Mouse (Mus musculus) myocyte (in vitro differentiated cells): Measurements from ENCODE around the gene Wfdc11. TPM values are rescaled to one million over a fixed set of nuclear protein-coding genes. Genes with fewer than 3 reads are reported as not detected.

ENCODE experiments used
- H3K27me3 ChIP-seq: one replicate; pipeline ENCODE4 v1.6.1; 2011; ENCODE audit not compliant: control insufficient read depth, insufficient read depth, insufficient read length
- H3K36me3 ChIP-seq: one replicate; pipeline ENCODE4 v1.6.1; 2011; ENCODE audit not compliant: control insufficient read depth, insufficient read depth
- H3K4me2 ChIP-seq: one replicate; pipeline ENCODE4 v1.6.1; 2011; ENCODE audit warnings: low read depth, control low read depth
- H3K4me3 ChIP-seq: one replicate; pipeline ENCODE4 v1.5.1; 2011; ENCODE audit warnings: mild to moderate bottlenecking, control low read depth, moderate library complexity
- H3K79me2 ChIP-seq: one replicate; pipeline ENCODE4 v1.6.1; 2011; ENCODE audit not compliant: control insufficient read depth, insufficient read depth
- H3ac ChIP-seq: one replicate; pipeline ENCODE4 v1.6.1; 2011; ENCODE audit not compliant: control insufficient read depth, insufficient read length
- CEBPB ChIP-seq: IDR thresholded peaks from 2 replicates; pipeline ENCODE4 v1.6.1; 2011; ENCODE audit warnings: mild to moderate bottlenecking, moderate library complexity; ENCODE audit not compliant: poor library complexity, insufficient read depth, severe bottlenecking
- E2F4 ChIP-seq: IDR thresholded peaks from one replicate; pipeline ENCODE4 v1.6.1; 2011; ENCODE audit warnings: mild to moderate bottlenecking, control low read depth, moderate library complexity; ENCODE audit not compliant: insufficient read depth
- MAX ChIP-seq: IDR thresholded peaks from one replicate; pipeline ENCODE4 v1.6.1; 2011; ENCODE audit warnings: low read depth, mild to moderate bottlenecking, control low read depth
- MYOD1 ChIP-seq, 3 experiments: IDR thresholded peaks; one replicate each; pipeline ENCODE4 v1.6.1; 2011; ENCODE audit warnings: control low read depth in 2 of 3, low read depth in 2 of 3, mild to moderate bottlenecking in 2 of 3, moderate library complexity in 1 of 3; ENCODE audit not compliant: insufficient read length in 2 of 3, control insufficient read depth in 1 of 3
- MYOG ChIP-seq, 3 experiments: IDR thresholded peaks; one replicate each; pipeline ENCODE4 v1.6.1; 2011; ENCODE audit warnings: control low read depth in 2 of 3, low read depth in 2 of 3, mild to moderate bottlenecking in 2 of 3; ENCODE audit not compliant: insufficient read length in 2 of 3, control insufficient read depth in 1 of 3, insufficient read depth in 1 of 3
- POLR2A ChIP-seq: IDR thresholded peaks from one replicate; pipeline ENCODE4 v1.6.1; 2011; ENCODE audit warnings: low read depth, mild to moderate bottlenecking, control low read depth, moderate library complexity; ENCODE audit not compliant: insufficient read length
- POLR2AphosphoS2 ChIP-seq: IDR thresholded peaks from one replicate; pipeline ENCODE4 v1.6.1; 2011; ENCODE audit warnings: low read depth, control low read depth; ENCODE audit not compliant: insufficient read length
- REST ChIP-seq: IDR thresholded peaks from one replicate; pipeline ENCODE4 v1.6.1; 2011; ENCODE audit warnings: mild to moderate bottlenecking, control low read depth, moderate library complexity; ENCODE audit not compliant: insufficient read depth, insufficient read length
- SRF ChIP-seq: IDR thresholded peaks from one replicate; pipeline ENCODE4 v1.6.1; 2011; ENCODE audit warnings: low read depth; ENCODE audit not compliant: control insufficient read depth, insufficient read length
- TCF12 ChIP-seq: IDR thresholded peaks from one replicate; pipeline ENCODE4 v1.6.1; 2011; ENCODE audit warnings: mild to moderate bottlenecking, control low read depth; ENCODE audit not compliant: poor library complexity, insufficient read depth, severe bottlenecking
- TCF3 ChIP-seq: IDR thresholded peaks from one replicate; pipeline ENCODE4 v1.6.1; 2011; ENCODE audit warnings: low read depth, control low read depth; ENCODE audit not compliant: insufficient read length
- USF1 ChIP-seq: IDR thresholded peaks from one replicate; pipeline ENCODE4 v1.6.1; 2011; ENCODE audit warnings: low read depth, mild to moderate bottlenecking, control low read depth, moderate library complexity
- polyA plus RNA-seq: library from polyadenylated mRNA; unstranded; fragments of >200 nt; fragmentation: generic; extraction: Trizol; gene quantifications from one replicate; pipeline ENCODE4 v1.2.1, GENCODE M21; 2012; ENCODE audit warnings: missing spikeins

The Wfdc11 gene
- polyA plus RNA-seq, 1 experiment, result not detected

DNA sequence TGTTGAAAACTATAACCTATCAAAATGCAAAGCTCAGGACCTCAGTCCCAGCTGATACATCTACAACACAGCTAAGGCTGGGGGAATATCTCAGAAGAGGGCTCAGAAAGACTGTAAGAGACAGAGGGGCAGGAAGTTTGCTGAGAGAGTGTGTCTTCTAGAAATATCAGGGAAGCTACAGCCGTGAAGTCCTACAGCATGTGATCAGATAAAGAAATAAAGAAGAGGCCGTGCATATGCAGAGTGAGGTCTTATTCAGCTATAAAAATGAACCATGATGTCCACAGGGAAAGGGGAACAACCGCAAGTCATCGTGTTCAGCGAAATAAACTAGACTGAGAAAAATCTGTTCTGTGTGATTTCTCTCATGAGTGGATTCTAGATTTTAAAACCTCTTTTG, 3.6 kb downstream of the Wfdc11 start:
- Histone ChIP-seq H3K27me3 (peaks cover 2% of the 10 kb centered on the region), H3K36me3 (no peaks in the 10 kb centered on the region), H3K79me2 (no peaks in the 10 kb centered on the region), H3K4me2 (no peak overlapping the region), H3K4me3 (no peak overlapping the region), H3ac (no peak overlapping the region)
- TF ChIP-seq CEBPB, result no peak
- TF ChIP-seq TCF3, result no peak
- no peak for TF ChIP-seq MAX
- no peak for TF ChIP-seq E2F4
- no peak for TF ChIP-seq MYOG (IDR thresholded peaks at IDR 0.05; ENCODE audit: control insufficient read depth in 1 of 3, insufficient read depth in 1 of 3, insufficient read length in 2 of 3, low read depth in 2 of 3)
- TF ChIP-seq TCF12, result no peak
- no peak for TF ChIP-seq USF1
- no peak for TF ChIP-seq REST
- no peak for TF ChIP-seq POLR2A
- TF ChIP-seq POLR2AphosphoS2, result no peak
- no peak for TF ChIP-seq SRF
- no peak for TF ChIP-seq MYOD1 (IDR thresholded peaks at IDR 0.05; ENCODE audit: control insufficient read depth in 1 of 3, insufficient read length in 2 of 3, low read depth in 2 of 3)

DNA sequence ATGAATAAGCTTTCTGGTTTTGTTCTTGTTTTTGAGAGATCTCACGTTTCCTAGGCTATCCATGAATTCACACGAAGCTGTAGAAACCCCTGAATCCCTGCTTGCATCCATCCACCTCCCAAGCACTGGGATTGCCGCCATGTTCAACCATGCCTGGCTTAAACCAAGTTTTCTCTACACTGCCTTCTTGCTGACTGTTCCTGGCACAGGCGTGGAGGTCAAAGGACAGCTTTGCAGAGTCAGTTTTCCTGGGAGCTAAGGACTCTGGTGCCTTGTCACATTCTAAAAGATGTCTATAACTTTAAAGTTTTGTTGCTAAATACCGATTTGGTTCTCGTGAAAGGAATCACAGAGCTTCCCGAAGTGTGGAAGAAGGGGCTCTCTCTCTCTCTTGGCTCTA, 9.0 kb downstream of the Wfdc11 start:
- no peak overlapping the region for H3K4me3 ChIP-seq
- no peak overlapping the region for H3K4me2 ChIP-seq
- H3K27me3 ChIP-seq, result peaks cover 5% of the 10 kb centered on the region
- no peak for TF ChIP-seq MYOD1 (IDR thresholded peaks at IDR 0.05; ENCODE audit: control insufficient read depth in 1 of 3, insufficient read length in 2 of 3, low read depth in 2 of 3)
- no peak overlapping the region for H3ac ChIP-seq
- H3K36me3 ChIP-seq, result no peaks in the 10 kb centered on the region
- no peaks in the 10 kb centered on the region for H3K79me2 ChIP-seq

GRCm38 (mm10) chr2:164656483-164656882, 17.4 kb downstream of the Wfdc11 start, which contains the start of gene Wfdc9:
Wfdc9 (minus strand) TSS chr2:164656583.
- peaks cover 25% of the 10 kb centered on the region for H3K27me3 ChIP-seq
- H3K4me3 ChIP-seq, result no peak within 1 kb of the TSS
- no peak within 1 kb of the TSS for H3K4me2 ChIP-seq
- TF ChIP-seq E2F4 (no peak), POLR2A (no peak), TCF12 (no peak), MAX (no peak), SRF (no peak), MYOG (IDR thresholded peaks at IDR 0.05; ENCODE audit: control insufficient read depth in 1 of 3, insufficient read depth in 1 of 3, insufficient read length in 2 of 3, low read depth in 2 of 3) (no peak), POLR2AphosphoS2 (no peak), MYOD1 (IDR thresholded peaks at IDR 0.05; ENCODE audit: control insufficient read depth in 1 of 3, insufficient read length in 2 of 3, low read depth in 2 of 3) (no peak), USF1 (no peak), TCF3 (no peak), REST (no peak), CEBPB (no peak)
- H3K79me2 ChIP-seq, result no peaks in the 10 kb centered on the region
- H3K36me3 ChIP-seq, result no peaks in the 10 kb centered on the region
- no peak within 1 kb of the TSS for H3ac ChIP-seq

DNA sequence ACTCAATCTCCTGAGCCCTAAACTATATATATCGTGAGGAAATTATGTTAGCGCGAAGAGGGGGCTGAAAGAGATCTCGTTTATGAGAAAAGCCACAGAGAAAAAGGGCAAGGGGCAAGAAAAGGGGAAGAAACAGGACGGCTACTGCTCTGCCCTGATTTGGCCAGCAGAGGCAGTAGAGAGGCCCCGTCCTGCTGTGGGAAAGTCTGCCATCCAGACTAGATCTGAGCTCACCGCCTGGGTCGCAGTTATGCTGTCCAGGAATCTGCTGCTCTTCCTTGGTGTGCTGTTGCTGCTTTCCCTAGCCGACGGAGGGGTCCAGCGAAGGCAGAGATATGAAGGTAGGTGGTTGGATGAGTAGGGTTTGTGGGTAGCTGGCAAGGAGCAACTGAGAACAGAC, 18.0 kb downstream of the Wfdc11 start, which contains the start of gene Wfdc10:
Gene Wfdc10, plus strand, starts transcription at position 189 of the 400 bp plus-strand sequence.
- Histone ChIP-seq H3K4me2 (no peak within 1 kb of the TSS), H3K4me3 (no peak within 1 kb of the TSS), H3K36me3 (no peaks in the 10 kb centered on the region), H3K27me3 (peaks cover 31% of the 10 kb centered on the region), H3ac (no peak within 1 kb of the TSS), H3K79me2 (no peaks in the 10 kb centered on the region)
- no peak for TF ChIP-seq REST
- no peak for TF ChIP-seq POLR2AphosphoS2

DNA sequence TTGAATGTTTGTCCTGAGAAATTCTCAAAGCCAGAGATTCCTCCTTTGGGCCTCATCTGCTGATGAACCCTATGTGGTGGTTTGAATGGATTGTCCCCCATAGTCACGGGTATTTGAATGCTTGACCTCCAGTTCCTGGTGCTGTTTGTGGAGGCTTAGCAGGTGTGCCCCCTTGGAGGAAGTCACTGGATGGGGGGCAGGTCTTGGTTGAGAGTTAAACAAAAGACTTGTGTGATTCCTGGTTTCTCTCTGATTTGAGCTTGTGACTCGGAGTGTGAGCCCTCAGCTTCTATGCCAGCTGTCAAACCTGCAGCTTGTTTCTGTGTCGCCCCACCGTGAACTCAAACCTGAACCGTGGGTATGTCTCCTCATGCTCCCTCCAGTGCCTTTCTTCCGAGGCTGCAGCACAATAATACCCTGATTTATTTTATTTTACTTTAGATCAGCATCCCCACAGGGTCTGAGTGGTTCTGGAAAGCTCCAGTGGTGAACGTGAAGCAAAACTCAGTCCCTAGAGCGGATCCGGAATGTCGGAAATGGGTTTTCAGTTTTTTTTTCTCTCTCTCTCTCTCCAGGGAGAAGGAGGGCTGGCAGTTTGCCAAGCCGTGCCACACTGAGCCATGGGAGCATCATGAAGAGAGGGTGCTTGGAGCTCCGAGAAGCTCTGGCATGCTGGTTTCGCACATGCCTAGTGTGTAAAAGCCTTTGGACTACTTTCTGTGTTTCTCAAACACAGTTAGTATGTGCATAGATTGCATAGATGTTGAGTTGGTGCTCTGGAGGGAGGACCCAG, 31.8 kb downstream of the Wfdc11 start:
- Histone ChIP-seq H3ac (no peak overlapping the region), H3K4me2 (no peak overlapping the region), H3K4me3 (no peak overlapping the region), H3K79me2 (no peaks in the 10 kb centered on the region), H3K36me3 (no peaks in the 10 kb centered on the region), H3K27me3 (peaks cover 20% of the 10 kb centered on the region)
- TF ChIP-seq POLR2A (no peak), SRF (no peak), CEBPB (no peak), TCF12 (no peak), POLR2AphosphoS2 (no peak), USF1 (no peak), E2F4 (no peak), REST (no peak), MYOD1 (IDR thresholded peaks at IDR 0.05; ENCODE audit: control insufficient read depth in 1 of 3, insufficient read length in 2 of 3, low read depth in 2 of 3) (no peak), TCF3 (no peak), MAX (no peak), MYOG (IDR thresholded peaks at IDR 0.05; ENCODE audit: control insufficient read depth in 1 of 3, insufficient read depth in 1 of 3, insufficient read length in 2 of 3, low read depth in 2 of 3) (no peak)
